Mouse (Mus musculus) monocyte, adult 2 months (primary cell): ENCODE measurements around the gene 1700086D15Rik.

ENCODE experiments used
- DNase-seq, 2 experiments: peaks; one replicate each; pipeline ENCODE4 v3.0.0; 2022; ENCODE audit warnings: low spot score in 2 of 2, low read depth in 1 of 2

The 1700086D15Rik gene

GRCm38 (mm10) chr11:65159791-65160190 lies at the start of gene 1700086D15Rik:
1700086D15Rik (minus strand) TSS chr11:65159891.
- DNase-seq: no peak

GRCm38 (mm10) chr11:65209441-65209840 lies 49.8 kb upstream of the 1700086D15Rik start:
- no peak for DNase-seq

DNA sequence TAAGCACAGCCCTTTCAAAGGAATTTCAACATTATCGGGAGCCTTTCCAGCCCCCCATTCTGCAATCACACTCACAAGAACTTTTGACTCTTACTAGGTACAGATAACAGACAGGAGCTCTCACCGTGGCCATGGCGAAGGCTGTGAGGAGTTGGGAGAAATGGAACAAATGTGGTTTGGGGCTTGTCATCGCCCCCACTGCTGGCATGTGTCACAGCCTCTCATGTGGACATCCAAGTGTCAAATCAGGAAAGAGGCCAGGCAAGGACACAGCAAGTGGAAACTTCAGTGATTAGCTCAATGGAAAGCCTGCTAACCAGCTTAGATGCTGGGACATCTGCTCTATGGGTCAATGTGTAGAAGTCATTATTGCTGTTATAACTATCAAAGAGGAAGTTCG lies 45.6 kb upstream of the 1700086D15Rik start:
- no peak for DNase-seq

GRCm38 (mm10) chr11:65204651-65205050 lies 45.0 kb upstream of the 1700086D15Rik start:
- DNase-seq: no peak

DNA sequence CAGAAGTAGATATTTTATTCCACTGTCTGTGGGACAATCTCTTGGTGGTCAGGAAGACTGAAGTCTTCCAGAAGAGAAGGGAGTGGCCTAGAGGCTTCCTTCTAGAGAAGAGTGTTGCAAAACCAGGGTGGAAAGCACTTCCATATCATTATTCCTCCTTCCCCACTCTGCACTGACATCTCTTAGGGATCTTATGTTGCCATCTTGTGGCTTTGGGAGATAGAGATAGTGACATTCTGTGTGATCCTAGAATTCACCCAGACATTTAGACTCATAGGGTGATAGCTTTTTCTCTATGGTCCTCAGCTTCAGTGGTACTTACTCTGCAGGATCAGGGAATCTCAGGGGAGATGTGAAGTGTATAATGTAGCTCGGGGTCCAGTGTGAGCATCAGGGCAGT lies 43.3 kb upstream of the 1700086D15Rik start:
- DNase-seq: no peak

- DNase-seq: no peak
Measured at GRCm38 (mm10) chr11:65202236-65202635, 42.5 kb upstream of the 1700086D15Rik start.

- DNase-seq: no peak
Measured at GRCm38 (mm10) chr11:65198026-65198425, 38.3 kb upstream of the 1700086D15Rik start.

GRCm38 (mm10) chr11:65197280-65197679 lies 37.6 kb upstream of the 1700086D15Rik start:
- DNase-seq: no peak

DNA sequence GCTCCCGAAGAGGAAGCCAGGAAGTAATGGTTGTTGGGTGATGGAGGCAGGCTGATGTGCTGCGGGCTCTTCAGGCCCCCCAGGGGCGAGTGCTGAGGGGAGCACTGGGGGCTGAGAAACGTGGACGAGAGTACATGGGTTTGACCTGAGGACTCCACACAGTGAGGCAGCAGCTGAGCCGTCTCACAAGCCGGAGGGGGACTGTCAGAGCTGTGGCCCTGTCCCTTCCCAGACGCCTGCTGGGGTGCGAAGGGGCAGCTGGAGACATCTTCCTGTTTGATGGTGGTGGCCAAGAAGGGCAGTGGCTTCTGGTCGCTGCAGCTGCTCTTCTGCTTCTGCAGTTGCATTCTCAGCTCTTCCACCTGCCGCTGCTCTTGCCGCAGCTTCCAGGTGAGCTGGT lies 27.3 kb upstream of the 1700086D15Rik start:
- DNase-seq: no peak

GRCm38 (mm10) chr11:65185114-65185513 lies 25.4 kb upstream of the 1700086D15Rik start:
- DNase-seq: no peak

DNA sequence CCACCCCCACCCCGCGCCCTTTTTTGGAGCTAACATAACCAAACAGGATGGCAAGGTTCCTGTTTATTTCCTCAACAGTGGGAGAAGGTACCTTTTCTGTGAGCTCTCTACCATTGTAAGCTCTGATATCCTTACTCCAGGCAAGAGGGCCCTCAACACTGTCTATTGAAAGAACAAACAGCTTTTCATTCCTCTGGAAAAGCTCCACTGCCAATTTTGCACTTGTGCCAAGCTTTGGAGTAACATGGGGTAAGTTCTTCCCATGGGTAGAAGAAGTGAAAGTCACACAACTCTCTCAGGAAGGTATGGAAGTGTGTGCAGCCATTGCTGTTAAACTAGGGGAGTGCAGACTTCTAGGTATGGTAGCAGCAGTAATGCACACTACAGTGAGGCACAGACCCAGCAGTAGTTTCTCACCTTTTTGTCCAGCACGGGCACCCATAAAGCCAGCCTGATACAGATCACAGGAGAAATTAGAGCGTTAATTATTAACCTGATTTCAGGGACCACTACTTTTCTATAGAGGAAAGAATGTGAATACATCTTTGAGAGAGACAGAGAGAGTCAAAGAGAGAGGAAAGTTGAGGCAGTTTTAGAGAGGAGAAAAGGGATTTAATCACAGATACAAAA lies 10.5 kb upstream of the 1700086D15Rik start:
- DNase-seq: no peak

- DNase-seq: no peak
Measured at GRCm38 (mm10) chr11:65162767-65163120, 3.1 kb upstream of the 1700086D15Rik start, which contains the start of gene Arhgap44. Arhgap44 (minus strand) TSS chr11:65162961.

- no peak for DNase-seq
Measured at GRCm38 (mm10) chr11:65161881-65162766, 2.4 kb upstream of the 1700086D15Rik start.

DNA sequence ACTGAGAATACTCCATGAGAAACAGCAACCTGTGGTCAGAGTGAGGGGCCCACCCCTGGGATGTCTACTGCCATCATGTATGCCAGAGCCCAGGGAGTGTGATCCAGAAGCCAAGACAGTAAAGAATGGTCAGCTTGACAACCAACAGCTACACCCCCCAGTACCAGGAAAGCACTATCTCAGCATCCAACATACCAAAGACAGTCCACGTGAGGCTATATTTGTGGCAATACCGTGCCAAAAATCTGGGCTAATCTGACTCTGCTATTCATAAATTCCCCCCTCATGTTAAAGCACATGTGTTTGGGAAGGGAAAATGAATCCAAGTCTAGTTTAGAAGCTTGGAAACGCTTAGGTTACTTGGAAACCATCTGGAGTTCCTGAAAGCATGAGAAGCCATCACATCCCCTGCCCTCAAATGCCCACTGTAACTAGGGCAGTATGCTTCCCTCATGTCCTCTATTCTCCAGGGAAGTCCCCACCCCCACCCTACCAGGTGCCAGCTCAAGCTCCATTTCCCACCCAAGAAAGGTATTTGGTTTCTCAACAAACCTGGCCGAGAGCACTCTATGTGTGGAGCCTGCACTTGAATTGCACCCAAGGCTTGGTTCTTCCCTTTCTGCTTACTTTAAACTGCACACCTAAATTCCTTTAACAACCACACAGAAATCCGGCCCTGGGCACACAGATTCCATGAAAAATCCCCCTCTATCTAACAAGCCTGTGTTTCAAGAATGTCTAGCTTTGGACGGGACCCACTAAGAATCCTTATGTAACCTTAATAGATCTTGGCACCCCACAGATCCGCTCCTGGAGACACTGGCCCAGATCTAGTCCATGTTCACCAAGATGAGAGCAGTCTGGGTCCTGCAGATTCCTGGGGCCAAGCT lies 1.5 kb upstream of the 1700086D15Rik start:
- no peak for DNase-seq

- DNase-seq: no peak
Measured at GRCm38 (mm10) chr11:65158658-65158990, 1.1 kb downstream of the 1700086D15Rik start.

DNA sequence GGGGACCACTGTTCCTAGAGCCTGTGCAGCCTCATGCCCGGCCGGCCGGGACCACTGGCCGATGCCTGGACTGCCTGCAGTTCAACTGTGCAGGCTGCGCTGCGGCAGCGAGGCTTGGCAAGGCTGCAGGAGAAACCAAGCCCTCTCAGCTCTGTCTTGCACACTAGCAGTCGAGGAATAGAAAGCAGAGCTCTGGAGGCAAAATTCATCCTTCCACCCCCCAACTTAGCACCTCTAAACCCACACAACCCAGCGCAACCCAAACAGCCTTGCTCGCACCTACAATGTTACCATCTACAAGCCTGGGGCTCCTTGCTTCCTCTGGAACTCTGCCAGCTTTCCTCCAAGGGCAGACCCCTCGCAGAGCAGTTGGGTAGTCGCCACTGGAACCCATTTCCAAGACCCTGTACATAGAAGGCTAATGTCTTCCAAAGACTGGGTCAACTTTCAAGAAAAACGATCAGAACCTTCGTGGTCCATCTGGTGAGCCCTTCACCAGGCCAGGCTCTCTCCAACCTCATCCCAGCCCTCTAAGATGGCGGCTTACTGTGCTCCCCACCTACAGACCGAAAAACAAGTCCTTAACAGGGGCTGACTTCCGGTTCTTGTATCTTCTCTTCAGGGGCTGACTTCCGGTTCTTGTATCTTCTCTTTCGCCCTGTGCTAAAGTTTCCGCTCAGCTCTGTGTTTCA lies 1.6 kb downstream of the 1700086D15Rik start:
- DNase-seq: no peak

- DNase-seq: no peak
Measured at GRCm38 (mm10) chr11:65153006-65153405, 6.7 kb downstream of the 1700086D15Rik start.

- no peak for DNase-seq
Measured at GRCm38 (mm10) chr11:65148441-65148840, 11.2 kb downstream of the 1700086D15Rik start.

GRCm38 (mm10) chr11:65142838-65143417 lies 16.8 kb downstream of the 1700086D15Rik start:
- no peak for DNase-seq

DNA sequence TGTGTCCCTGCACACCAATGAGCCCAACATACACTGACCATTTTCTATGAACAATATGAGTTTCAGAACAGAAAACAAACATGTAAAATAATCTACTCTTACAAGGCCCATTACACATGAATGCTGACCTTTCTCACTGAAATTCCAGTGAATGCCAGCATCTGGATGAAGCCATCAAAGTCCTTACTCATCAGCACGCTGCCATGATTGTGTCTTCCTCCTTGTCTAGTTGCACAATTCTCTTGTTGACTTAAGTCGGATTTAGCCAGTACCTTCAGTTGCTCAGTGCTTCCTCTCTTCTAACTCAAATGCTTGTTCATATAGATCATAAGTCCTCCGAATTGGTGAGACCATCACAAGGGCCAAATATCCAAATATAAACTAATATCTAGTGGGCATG lies 20.7 kb downstream of the 1700086D15Rik start:
- DNase-seq: no peak
